Mouse (Mus musculus): ENCODE data around the gene Hnrnpa3. TPM values are rescaled to one million over a fixed set of nuclear protein-coding genes. Genes with fewer than 3 reads are reported as not detected.
"Not testable (repeated sequence)": the region's sequence is repeated elsewhere in the genome, so short reads cannot be mapped to it uniquely, and the experiment has no call there.

The Hnrnpa3 gene
- 230 TPM in 2 replicates for polyA plus RNA-seq (2014; fragmentation: Nextera tagmentation; extraction: Ambion mirVana)

- Histone ChIP-seq H3K9ac (ENCODE audit: low read length) (peak within 1 kb of the TSS; percentile 99), H3K4me1 (replicated peaks; ENCODE audit: control insufficient read depth, insufficient read depth, low read length) (peaks cover 14% of the 10 kb centered on the region; the same call in 1 of the 2 replicates), H3K9me3 (ENCODE audit: control insufficient read depth, low read length) (no peaks in the 10 kb centered on the region), H3K27ac (ENCODE audit: low read depth) (peak within 1 kb of the TSS; percentile 97), H3K4me3 (ENCODE audit: low read depth, low read length) (peak within 1 kb of the TSS; percentile 97), H3K27me3 (replicated peaks; ENCODE audit: control insufficient read depth, insufficient read depth, low read length) (no peaks in the 10 kb centered on the region), H3K4me2 (ENCODE audit: low read length) (peak within 1 kb of the TSS; percentile 71), H3K36me3 (ENCODE audit: control insufficient read depth, insufficient read depth, low read length) (peaks cover 33% of the 10 kb centered on the region)
- ATAC-seq (replicated peaks; ENCODE audit: low FRiP score, low TSS enrichment, low read depth) (peak; percentile 92), DNase-seq (ENCODE audit: low spot score) (peak; percentile 99)
- under 1% methylated on average over 86 of the region's 102 CpGs for WGBS
Observed at GRCm38 (mm10) chr2:75658727-75659628, at the start of gene Hnrnpa3. TSS of gene Hnrnpa3 (plus strand) at chr2:75659261.

- 72% methylated on average over 15 of the region's 15 CpGs for WGBS
- H3K27ac ChIP-seq (ENCODE audit: low read depth): no peak overlapping the region
- ATAC-seq (replicated peaks; ENCODE audit: low FRiP score, low TSS enrichment, low read depth): no peak
Observed at GRCm38 (mm10) chr2:75609971-75610370, 49.1 kb upstream of the Hnrnpa3 start.

GRCm38 (mm10) chr2:75610602-75611001 lies 48.5 kb upstream of the Hnrnpa3 start:
- not testable (repeated sequence) for H3K36me3 ChIP-seq (ENCODE audit: control insufficient read depth, insufficient read depth, low read length); ATAC-seq (replicated peaks; ENCODE audit: low FRiP score, low TSS enrichment, low read depth); H3K4me3 ChIP-seq (ENCODE audit: low read depth, low read length); H3K9me3 ChIP-seq (ENCODE audit: control insufficient read depth, low read length); H3K27ac ChIP-seq (ENCODE audit: low read depth); DNase-seq (ENCODE audit: low spot score); H3K9ac ChIP-seq (ENCODE audit: low read length); H3K4me2 ChIP-seq (ENCODE audit: low read length); H3K27me3 ChIP-seq (replicated peaks; ENCODE audit: control insufficient read depth, insufficient read depth, low read length)
- 84% methylated on average over 7 of the region's 7 CpGs for WGBS
- H3K4me1 ChIP-seq (replicated peaks; ENCODE audit: control insufficient read depth, insufficient read depth, low read length): peaks cover 25% of the 10 kb centered on the region

More at GRCm38 (mm10) chr2:75609971-75610370, 49.1 kb upstream of the Hnrnpa3 start:
- Histone ChIP-seq H3K4me2 (ENCODE audit: low read length) (peak overlapping the region; percentile 47), H3K9me3 (ENCODE audit: control insufficient read depth, low read length) (no peaks in the 10 kb centered on the region), H3K4me3 (ENCODE audit: low read depth, low read length) (peak overlapping the region; percentile 19; the same call in 1 of the 2 replicates), H3K27me3 (replicated peaks; ENCODE audit: control insufficient read depth, insufficient read depth, low read length) (peaks cover 4% of the 10 kb centered on the region), H3K4me1 (replicated peaks; ENCODE audit: control insufficient read depth, insufficient read depth, low read length) (peaks cover 25% of the 10 kb centered on the region), H3K36me3 (ENCODE audit: control insufficient read depth, insufficient read depth, low read length) (no peaks in the 10 kb centered on the region), H3K9ac (ENCODE audit: low read length) (no peak overlapping the region)
- no peak for DNase-seq (ENCODE audit: low spot score)

DNA sequence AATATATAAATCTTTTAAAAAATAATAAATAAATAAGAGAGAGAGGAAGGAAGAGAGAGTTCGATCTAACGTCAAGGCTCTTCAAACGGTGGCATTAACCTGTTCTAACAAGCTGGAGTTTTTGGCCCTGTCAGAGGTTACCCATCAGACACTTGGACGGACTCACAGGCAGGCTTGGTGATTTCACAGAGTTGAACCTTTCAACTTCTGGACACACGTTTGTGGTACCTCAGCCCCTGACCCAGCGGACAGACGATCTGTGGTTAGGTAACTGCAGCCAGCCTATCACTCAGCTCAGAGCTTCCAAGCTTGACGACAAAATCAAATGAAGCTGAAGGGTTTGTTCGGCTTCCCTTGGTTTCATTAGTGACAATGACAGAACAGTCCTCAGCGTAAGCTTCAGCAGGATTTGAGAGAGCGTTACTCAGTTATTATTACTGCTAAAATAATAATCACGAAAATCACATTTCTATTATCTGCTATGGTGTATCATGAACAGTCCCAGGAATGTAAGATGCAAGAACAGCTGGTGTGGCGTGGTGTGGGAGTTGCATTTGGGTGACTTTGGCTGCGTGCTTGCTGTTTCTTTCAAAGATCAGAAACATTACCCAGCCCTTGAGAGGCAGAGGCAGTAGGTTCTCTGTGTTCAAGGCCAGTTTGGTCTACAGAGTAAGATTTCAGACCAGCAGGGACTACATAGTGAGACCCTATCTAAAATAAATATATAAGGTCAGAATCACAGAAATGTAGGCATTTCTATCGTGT lies 47.8 kb upstream of the Hnrnpa3 start:
- Histone ChIP-seq H3K4me3 (ENCODE audit: low read depth, low read length) (no peak overlapping the region), H3K9me3 (ENCODE audit: control insufficient read depth, low read length) (no peaks in the 10 kb centered on the region), H3K27ac (ENCODE audit: low read depth) (no peak overlapping the region), H3K36me3 (ENCODE audit: control insufficient read depth, insufficient read depth, low read length) (no peaks in the 10 kb centered on the region), H3K4me1 (replicated peaks; ENCODE audit: control insufficient read depth, insufficient read depth, low read length) (peaks cover 25% of the 10 kb centered on the region), H3K9ac (ENCODE audit: low read length) (no peak overlapping the region), H3K27me3 (replicated peaks; ENCODE audit: control insufficient read depth, insufficient read depth, low read length) (peaks cover 4% of the 10 kb centered on the region), H3K4me2 (ENCODE audit: low read length) (no peak overlapping the region)
- WGBS: 83% methylated on average over 15 of the region's 15 CpGs
- DNase-seq (ENCODE audit: low spot score) (no peak), ATAC-seq (replicated peaks; ENCODE audit: low FRiP score, low TSS enrichment, low read depth) (no peak)

DNA sequence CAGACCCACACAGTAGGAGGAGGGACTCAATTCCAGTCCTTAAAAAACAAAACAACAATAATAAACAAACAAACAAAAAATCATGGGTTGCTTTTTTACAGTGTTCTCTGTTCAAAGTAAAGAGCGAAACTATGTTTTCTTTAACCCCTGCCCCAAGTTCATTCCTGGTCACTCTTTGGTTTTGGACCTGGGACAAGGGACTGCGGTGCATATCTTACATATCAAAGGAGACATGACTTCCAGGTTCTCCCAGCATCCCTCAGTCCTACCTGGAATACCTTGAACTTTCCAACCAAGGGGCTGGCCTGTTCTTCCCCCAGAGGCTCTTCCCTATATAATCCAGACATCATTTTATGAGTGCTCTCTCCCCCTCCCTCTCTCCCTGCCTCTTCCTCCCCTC lies 47.1 kb upstream of the Hnrnpa3 start:
- no peak overlapping the region for H3K4me2 ChIP-seq (ENCODE audit: low read length)
- no peaks in the 10 kb centered on the region for H3K36me3 ChIP-seq (ENCODE audit: control insufficient read depth, insufficient read depth, low read length)
- H3K4me3 ChIP-seq (ENCODE audit: low read depth, low read length): no peak overlapping the region
- ATAC-seq (replicated peaks; ENCODE audit: low FRiP score, low TSS enrichment, low read depth) (no peak), DNase-seq (ENCODE audit: low spot score) (no peak)
- WGBS: 87% methylated on average over 2 of the region's 2 CpGs
- H3K4me1 ChIP-seq (replicated peaks; ENCODE audit: control insufficient read depth, insufficient read depth, low read length): peaks cover 25% of the 10 kb centered on the region
- H3K27me3 ChIP-seq (replicated peaks; ENCODE audit: control insufficient read depth, insufficient read depth, low read length): peaks cover 4% of the 10 kb centered on the region
- H3K27ac ChIP-seq (ENCODE audit: low read depth): no peak overlapping the region
- no peaks in the 10 kb centered on the region for H3K9me3 ChIP-seq (ENCODE audit: control insufficient read depth, low read length)
- no peak overlapping the region for H3K9ac ChIP-seq (ENCODE audit: low read length)

- peak; percentile 67 for DNase-seq (ENCODE audit: low spot score)
- WGBS: 18% methylated on average over 14 of the region's 14 CpGs
- no peak overlapping the region for H3K4me3 ChIP-seq (ENCODE audit: low read depth, low read length)
Observed at GRCm38 (mm10) chr2:75612981-75613567, 46.0 kb upstream of the Hnrnpa3 start.

DNA sequence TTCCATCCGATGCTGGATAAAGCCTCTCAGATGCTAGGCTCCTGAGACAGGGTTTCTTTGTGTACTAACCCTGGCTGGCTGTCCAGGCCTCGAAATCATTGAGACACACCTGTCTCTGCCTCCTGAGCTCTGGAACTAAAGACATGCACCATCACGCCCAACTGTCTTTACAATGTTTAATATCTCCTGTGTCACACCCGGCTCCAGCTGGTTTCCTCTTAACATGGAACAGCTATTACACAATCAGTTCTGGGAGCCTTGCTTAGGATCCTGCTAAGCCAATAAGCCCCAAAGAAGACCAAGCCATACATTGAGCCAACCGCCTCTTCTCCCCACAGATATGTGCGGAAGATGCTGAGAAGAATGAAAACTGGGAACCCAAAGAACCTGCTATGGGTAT lies 44.5 kb upstream of the Hnrnpa3 start:
- H3K27ac ChIP-seq (ENCODE audit: low read depth): no peak overlapping the region
- H3K36me3 ChIP-seq (ENCODE audit: control insufficient read depth, insufficient read depth, low read length): no peaks in the 10 kb centered on the region
- H3K4me2 ChIP-seq (ENCODE audit: low read length): no peak overlapping the region
- no peak overlapping the region for H3K4me3 ChIP-seq (ENCODE audit: low read depth, low read length)
- DNase-seq (ENCODE audit: low spot score) (no peak), ATAC-seq (replicated peaks; ENCODE audit: low FRiP score, low TSS enrichment, low read depth) (no peak)
- H3K4me1 ChIP-seq (replicated peaks; ENCODE audit: control insufficient read depth, insufficient read depth, low read length): peaks cover 18% of the 10 kb centered on the region
- H3K27me3 ChIP-seq (replicated peaks; ENCODE audit: control insufficient read depth, insufficient read depth, low read length): peaks cover 4% of the 10 kb centered on the region
- WGBS: 87% methylated on average over 6 of the region's 6 CpGs
- no peaks in the 10 kb centered on the region for H3K9me3 ChIP-seq (ENCODE audit: control insufficient read depth, low read length)
- H3K9ac ChIP-seq (ENCODE audit: low read length): no peak overlapping the region

More at GRCm38 (mm10) chr2:75612981-75613567, 46.0 kb upstream of the Hnrnpa3 start:
- no peak for ATAC-seq (replicated peaks; ENCODE audit: low FRiP score, low TSS enrichment, low read depth)
- Histone ChIP-seq H3K27ac (ENCODE audit: low read depth) (peak overlapping the region; percentile 54; the same call in 1 of the 2 replicates), H3K27me3 (replicated peaks; ENCODE audit: control insufficient read depth, insufficient read depth, low read length) (peaks cover 4% of the 10 kb centered on the region), H3K4me2 (ENCODE audit: low read length) (peak overlapping the region; percentile 31), H3K9ac (ENCODE audit: low read length) (0 out of 2 replicates have a peak overlapping the region, but pooled peaks have one; percentile 25), H3K9me3 (ENCODE audit: control insufficient read depth, low read length) (no peaks in the 10 kb centered on the region), H3K36me3 (ENCODE audit: control insufficient read depth, insufficient read depth, low read length) (no peaks in the 10 kb centered on the region), H3K4me1 (replicated peaks; ENCODE audit: control insufficient read depth, insufficient read depth, low read length) (peaks cover 24% of the 10 kb centered on the region)

GRCm38 (mm10) chr2:75616911-75617310 lies 42.1 kb upstream of the Hnrnpa3 start:
- H3K9ac ChIP-seq (ENCODE audit: low read length): no peak overlapping the region
- peaks cover 14% of the 10 kb centered on the region for H3K4me1 ChIP-seq (replicated peaks; ENCODE audit: control insufficient read depth, insufficient read depth, low read length)
- no peaks in the 10 kb centered on the region for H3K27me3 ChIP-seq (replicated peaks; ENCODE audit: control insufficient read depth, insufficient read depth, low read length)
- 89% methylated on average over 8 of the region's 8 CpGs for WGBS
- no peak overlapping the region for H3K4me2 ChIP-seq (ENCODE audit: low read length)
- no peak overlapping the region for H3K4me3 ChIP-seq (ENCODE audit: low read depth, low read length)
- no peak for DNase-seq (ENCODE audit: low spot score)
- no peaks in the 10 kb centered on the region for H3K36me3 ChIP-seq (ENCODE audit: control insufficient read depth, insufficient read depth, low read length)
- ATAC-seq (replicated peaks; ENCODE audit: low FRiP score, low TSS enrichment, low read depth): no peak
- H3K27ac ChIP-seq (ENCODE audit: low read depth): no peak overlapping the region
- no peaks in the 10 kb centered on the region for H3K9me3 ChIP-seq (ENCODE audit: control insufficient read depth, low read length)

Measured in intestine, embryonic 14.5 days (tissue).